Mouse (Mus musculus): ENCODE data around the gene Hist1h2bh.
"Not testable (repeated sequence)": the region's sequence is repeated elsewhere in the genome, so short reads cannot be mapped to it uniquely, and the experiment has no call there.

The Hist1h2bh gene

DNA sequence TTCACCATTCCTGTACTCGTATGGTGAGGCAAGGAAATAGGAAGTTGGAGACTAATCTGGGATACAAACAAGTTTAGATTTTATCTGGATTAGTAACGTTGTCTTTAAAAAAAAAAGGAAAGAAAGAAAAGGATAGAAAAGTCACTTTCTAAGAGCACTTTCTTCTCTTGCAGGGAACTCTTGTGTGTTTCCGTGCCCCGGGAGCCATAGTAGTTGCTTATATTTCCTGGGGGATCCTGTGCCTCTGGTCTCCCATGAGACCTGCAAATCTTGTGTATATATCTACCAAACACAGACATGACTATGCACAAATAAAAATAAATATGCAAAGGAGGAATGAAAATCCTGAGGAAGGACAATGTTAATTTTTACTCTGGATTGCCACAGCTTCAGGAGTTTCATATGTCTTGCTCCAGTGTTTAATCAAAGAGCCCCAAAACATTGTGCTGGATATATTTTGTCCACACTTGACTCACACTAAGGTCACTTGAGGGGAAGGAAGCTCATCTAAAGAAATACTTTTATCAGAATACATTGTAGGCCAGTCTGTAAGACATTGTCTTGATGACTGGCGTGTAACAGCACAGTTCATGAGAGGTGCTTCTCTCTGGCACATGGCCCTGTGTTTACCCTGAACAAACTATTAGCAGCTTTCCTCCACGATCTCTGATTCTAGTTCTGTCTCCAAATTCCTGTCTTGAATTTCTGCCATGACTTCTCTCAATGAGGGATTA is 33.9 kb upstream of the Hist1h2bh start:
- POLR2A ChIA-PET, result interaction anchor here (0.6 to 28.3 kb wide), 59 partner anchors 7 to 1823 kb away, joined by 3 to 794 read pairs (median 5); partner anchors contain the start of genes Hist1h2ac (in 3 of the 4), Hist1h2bc (in 3 of the 4), Hist1h1a (in 2 of the 4) and Hist1h1d (in 2 of the 4)
- CTCF ChIA-PET, result no interaction called here

DNA sequence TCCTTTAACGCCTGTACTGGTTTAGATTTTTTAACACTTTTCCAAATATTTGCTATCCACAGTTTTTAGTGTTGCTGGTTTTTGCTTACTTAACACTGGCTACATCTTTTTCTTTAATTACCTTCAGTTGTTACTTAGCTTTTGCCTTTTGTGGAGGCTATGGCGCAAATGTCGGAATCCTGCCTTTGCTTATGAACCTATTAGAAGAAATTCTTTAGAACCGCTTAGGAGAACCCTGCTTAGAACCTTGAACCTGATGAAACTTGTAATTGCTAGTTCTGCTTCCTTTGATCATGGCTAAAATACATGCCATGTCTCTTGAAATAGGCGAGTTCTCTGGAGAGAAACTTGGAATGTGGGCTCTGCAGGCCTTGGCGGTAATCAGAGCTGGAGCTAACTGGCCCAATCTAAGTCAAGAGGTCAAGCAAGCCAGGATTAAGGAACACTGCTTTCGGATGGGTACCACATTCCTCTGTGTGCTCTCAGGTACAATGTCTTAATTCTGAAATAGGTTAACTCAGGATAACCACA is 33.2 kb upstream of the Hist1h2bh start:
- CTCF ChIA-PET, result no interaction called here
- POLR2A ChIA-PET, result interaction anchor here (0.6 to 28.3 kb wide), 67 partner anchors 8 to 1823 kb away, joined by 3 to 794 read pairs (median 5); partner anchors contain the start of genes Hist1h2ac (in 3 of the 4), Hist1h2bc (in 3 of the 4), Hist1h1d (in 2 of the 4) and Hist1h2ab (in 2 of the 4)

DNA sequence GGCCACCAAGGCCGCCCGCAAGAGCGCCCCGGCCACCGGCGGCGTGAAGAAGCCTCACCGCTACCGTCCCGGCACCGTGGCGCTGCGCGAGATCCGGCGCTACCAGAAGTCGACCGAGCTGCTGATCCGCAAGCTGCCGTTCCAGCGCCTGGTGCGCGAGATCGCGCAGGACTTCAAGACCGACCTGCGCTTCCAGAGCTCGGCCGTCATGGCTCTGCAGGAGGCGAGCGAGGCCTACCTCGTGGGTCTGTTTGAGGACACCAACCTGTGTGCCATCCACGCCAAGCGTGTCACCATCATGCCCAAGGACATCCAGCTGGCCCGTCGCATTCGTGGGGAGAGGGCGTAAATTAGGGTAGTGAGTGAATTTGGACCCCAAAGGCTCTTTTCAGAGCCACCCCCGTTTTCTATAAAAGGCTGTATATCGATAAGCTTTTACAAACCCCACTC is 32.7 kb upstream of the Hist1h2bh start:
- POLR2A ChIA-PET, result interaction anchor here (0.6 to 28.3 kb wide), 62 partner anchors 8 to 1822 kb away, joined by 3 to 794 read pairs (median 5); partner anchors contain the start of genes Hist1h2ac (in 3 of the 4), Hist1h2bc (in 3 of the 4), Hist1h1d (in 2 of the 4) and Hist1h2ab (in 2 of the 4)
- CTCF ChIA-PET, result not testable (repeated sequence)

DNA sequence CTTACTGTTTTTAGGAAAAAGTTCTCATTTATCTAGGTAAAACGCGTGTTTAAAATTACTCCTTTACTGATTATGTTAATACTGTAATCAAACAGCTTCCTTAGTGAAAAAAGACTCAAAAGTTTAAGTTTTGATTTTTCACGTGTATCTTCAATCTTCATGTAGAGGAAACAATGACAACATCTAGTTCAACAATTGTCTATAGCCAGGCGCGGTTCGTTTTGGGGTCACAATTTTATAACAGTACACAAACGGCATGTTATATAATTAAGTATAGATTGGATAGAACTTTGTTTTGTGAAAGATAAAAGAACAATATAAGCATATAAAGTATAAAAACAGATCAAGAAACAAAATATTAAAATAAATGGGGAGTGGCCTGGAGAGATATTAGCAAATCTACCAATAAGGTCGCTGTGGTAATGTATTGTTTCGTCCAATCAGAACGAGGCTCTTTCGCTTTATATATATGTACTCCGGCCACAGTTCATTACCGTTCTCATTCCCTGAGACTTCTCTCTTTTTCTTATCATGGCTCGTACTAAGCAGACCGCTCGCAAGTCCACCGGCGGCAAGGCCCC is 32.2 kb upstream of the Hist1h2bh start, which contains the start of gene Hist1h3d:
TSS of gene Hist1h3d (plus strand) at position 493 of the 581 bp plus-strand sequence.
- ChIA-PET POLR2A (interaction anchor here (0.6 to 28.3 kb wide), 50 partner anchors 7 to 1822 kb away, joined by 3 to 794 read pairs (median 6); partner anchors contain the start of genes Hist1h2ac (in 3 of the 4), Hist1h2bc (in 3 of the 4), Hist1h1d (in 2 of the 4) and Hist1h2af (in 2 of the 4)), CTCF (no interaction called here)

DNA sequence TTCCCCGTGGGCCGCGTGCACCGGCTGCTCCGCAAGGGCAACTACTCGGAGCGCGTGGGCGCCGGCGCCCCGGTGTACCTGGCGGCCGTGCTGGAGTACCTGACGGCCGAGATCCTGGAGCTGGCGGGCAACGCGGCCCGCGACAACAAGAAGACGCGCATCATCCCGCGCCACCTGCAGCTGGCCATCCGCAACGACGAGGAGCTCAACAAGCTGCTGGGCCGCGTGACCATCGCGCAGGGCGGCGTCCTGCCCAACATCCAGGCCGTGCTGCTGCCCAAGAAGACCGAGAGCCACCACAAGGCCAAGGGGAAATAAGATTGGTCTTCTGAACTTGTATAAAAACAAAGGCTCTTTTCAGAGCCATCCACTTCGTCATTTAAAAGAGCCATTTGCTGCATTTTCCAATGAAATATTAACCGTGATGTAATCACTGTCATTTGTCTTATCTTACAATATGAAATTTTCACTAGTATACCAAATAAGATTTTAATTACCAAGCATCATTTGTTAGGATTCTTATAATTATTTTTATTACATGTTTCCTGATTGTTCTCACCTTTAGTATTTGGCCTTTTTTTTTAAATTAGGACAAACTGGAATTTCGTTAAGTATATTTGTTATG is 31.5 kb upstream of the Hist1h2bh start:
- CTCF ChIA-PET, result not testable (repeated sequence)
- POLR2A ChIA-PET, result interaction anchor here in 3 of 4 experiments (0.7 to 28.3 kb wide), 23 partner anchors 10 to 1532 kb away, joined by 3 to 794 read pairs (median 50); partner anchors contain the start of genes Hist1h4d (in 3 of the 3), Hist1h4f (in 3 of the 3), Hist1h1d (in 2 of the 3) and Hist1h2ac (in 2 of the 3)

DNA sequence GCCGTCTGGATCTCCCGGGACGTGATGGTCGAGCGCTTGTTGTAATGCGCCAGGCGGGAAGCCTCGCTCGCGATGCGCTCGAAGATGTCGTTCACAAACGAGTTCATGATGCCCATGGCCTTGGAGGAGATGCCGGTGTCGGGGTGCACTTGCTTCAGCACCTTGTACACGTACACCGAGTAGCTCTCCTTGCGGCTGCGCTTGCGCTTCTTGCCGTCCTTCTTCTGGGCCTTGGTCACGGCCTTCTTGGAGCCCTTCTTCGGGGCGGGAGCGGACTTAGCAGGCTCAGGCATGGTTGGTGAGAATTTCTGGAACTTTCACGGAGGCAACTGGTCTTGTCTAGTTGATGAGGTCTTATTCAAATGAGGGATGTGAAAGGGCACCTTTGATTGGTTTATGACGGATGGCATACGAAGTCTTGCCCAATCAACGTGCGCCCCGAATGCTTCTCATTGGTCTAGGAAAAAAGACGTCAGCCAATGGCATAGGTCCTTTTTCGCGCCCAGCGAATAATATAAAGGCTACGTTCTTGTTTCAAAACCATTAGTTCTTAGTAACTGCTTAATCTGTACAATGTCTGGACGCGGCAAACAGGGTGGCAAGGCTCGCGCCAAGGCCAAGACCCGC is 30.8 kb upstream of the Hist1h2bh start, which contains the start of the genes Hist1h2bf and Hist1h2ad:
TSS of gene Hist1h2bf (minus strand) at position 299 of the 627 bp plus-strand sequence.
TSS of gene Hist1h2ad (plus strand) at position 484 of the 627 bp plus-strand sequence.
- POLR2A ChIA-PET, result interaction anchor here (0.7 to 22.3 kb wide), 38 partner anchors 10 to 1539 kb away, joined by 3 to 794 read pairs (median 36); partner anchors contain the start of genes Hist1h4f (in 4 of the 4), Hist1h1d (in 3 of the 4), Hist1h2ac (in 3 of the 4) and Hist1h2bc (in 3 of the 4)
- CTCF ChIA-PET, result not testable (repeated sequence)

DNA sequence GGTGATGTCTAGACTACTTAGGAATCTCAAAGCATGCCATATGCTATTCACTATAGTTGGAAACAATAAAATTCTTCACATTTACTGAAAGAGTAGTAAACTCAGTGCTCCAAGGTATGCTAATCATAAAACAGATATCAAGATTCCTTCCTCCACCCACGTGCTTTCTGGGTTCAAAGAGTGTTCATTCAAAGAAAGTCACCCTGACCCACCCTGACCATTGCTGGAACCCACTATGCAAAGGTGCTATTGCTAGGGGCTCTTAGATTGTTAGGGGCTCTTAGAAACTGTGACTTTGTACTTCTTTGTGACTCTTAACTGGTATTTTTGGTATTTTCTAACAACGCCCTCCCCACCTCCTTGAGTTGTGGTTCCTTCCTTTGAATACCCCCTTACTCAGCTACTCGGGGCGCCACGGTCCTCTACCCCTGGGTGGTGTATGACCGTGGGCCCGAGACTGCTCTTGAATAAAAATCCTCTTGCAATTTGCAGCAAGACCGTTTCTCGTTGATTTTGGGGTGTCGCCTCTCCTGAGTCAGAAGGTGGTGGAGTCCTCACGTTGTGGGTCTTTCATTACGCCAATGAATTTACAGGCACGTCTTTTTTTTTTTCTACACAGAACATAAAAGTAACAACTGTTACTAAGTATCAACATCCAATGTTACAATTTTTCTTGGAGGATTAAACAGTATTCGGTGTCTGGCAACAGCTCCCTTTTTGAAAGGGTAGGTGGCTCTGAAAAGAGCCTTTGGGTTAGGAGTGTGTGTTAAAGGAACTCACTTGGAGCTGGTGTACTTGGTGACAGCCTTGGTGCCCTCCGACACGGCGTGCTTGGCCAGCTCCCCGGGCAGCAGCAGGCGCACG is 30.1 kb upstream of the Hist1h2bh start:
- CTCF ChIA-PET, result not testable (repeated sequence)
- POLR2A ChIA-PET, result interaction anchor here (0.6 to 22.3 kb wide), 55 partner anchors 10 to 1540 kb away, joined by 3 to 794 read pairs (median 23); partner anchors contain the start of genes Hist1h4d (in 4 of the 4), Hist1h4f (in 4 of the 4), Hist1h1c (in 3 of the 4) and Hist1h1d (in 3 of the 4)

DNA sequence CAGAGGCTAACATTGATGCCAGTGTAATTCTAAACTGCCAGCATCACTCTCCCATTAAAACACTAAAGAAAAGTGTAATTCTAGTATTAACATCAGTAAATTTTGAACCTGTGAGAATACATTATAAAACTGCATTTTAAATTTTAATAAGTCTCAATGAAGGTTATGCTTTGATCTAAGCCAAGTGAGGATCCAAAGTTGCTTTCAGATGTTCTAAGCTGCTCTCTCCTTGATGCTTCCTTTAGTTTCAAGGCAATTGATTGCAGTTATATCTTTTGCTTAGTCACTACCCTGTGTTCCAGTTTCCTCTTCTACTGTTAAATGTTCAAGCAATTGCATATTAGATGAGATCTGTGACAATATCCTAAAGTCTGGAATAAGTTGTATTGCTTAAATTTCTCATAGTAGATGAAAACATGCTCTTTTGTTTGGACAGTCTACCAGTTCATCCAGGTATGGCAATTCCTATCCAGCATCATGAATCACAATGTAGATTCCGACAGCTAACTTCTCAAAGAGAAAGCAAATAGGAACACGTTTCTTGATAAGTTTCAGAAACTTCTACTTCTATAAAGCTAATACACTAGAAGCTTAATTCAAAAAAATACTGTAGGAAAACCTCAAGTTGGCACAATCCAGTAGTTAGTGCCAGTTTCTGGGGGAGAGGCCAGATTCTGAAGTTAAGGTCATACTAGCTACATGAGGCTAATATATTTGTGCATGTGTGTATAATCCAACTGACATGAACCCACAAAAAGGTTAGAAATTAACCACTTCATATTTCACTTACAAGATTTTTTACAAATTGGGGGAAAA is 29.2 kb upstream of the Hist1h2bh start:
- CTCF ChIA-PET, result no interaction called here
- POLR2A ChIA-PET, result interaction anchor here (0.5 to 22.3 kb wide), 70 partner anchors 10 to 1851 kb away, joined by 3 to 794 read pairs (median 16); partner anchors contain the start of genes Hist1h4d (in 4 of the 4), Hist1h1c (in 3 of the 4), Hist1h1d (in 3 of the 4) and Hist1h2ac (in 3 of the 4)

DNA sequence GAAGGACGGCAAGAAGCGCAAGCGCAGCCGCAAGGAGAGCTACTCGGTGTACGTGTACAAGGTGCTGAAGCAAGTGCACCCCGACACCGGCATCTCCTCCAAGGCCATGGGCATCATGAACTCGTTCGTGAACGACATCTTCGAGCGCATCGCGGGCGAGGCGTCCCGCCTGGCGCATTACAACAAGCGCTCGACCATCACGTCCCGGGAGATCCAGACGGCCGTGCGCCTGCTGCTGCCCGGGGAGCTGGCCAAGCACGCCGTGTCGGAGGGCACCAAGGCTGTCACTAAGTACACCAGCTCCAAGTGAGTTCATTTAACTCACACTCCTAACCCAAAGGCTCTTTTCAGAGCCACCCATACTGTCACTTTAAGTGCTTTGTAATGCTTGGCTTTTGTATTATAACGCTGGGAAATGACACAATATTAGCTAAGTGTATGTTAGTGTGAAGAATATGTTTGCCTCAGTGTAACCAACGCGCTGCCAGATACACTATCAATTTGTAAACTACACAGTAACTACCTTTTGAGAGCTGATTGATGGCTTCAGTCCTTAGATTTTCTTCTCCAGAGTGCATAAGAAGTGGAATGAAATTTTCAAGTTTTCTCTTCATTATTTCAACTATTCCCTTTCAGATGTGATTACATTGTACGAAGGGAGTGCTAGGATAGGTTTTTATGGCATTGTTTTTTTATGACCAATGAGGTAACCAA is 28.5 kb upstream of the Hist1h2bh start:
- POLR2A ChIA-PET, result interaction anchor here (0.5 to 22.3 kb wide), 134 partner anchors 9 to 1856 kb away, joined by 3 to 794 read pairs (median 6); partner anchors contain the start of genes Hist1h2ac (in 4 of the 4), Hist1h2bc (in 4 of the 4), Hist1h3e (in 4 of the 4) and Hist1h4d (in 4 of the 4)

DNA sequence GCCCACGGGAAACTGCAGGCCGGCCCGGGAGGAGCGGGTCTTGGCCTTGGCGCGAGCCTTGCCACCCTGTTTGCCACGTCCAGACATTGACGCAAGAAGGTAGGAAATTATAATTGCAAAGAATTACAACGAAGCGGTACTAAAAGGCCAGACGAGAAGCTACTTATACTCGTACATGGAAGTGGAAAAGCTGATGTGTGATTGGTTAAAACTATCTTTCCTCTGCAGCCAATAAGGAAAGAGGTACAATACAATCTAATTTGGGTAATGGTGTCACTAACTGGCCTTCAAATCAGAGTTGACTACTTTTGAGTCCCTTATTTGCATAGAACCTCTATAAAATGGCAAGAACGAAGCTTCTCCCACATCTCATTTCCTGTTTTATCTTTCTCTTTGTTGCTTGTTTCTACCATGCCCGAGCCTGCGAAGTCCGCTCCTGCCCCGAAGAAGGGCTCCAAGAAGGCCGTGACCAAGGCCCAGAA is 27.9 kb upstream of the Hist1h2bh start, which contains the start of the genes Hist1h2ae and Hist1h2bg:
TSS of gene Hist1h2ae (minus strand) at position 199 of the 482 bp plus-strand sequence.
TSS of gene Hist1h2bg (plus strand) at position 375 of the 482 bp plus-strand sequence.
- ChIA-PET POLR2A (interaction anchor here (0.6 to 22.3 kb wide), 131 partner anchors 8 to 1855 kb away, joined by 3 to 794 read pairs (median 6); partner anchors contain the start of genes Hist1h2ac (in 4 of the 4), Hist1h2bc (in 4 of the 4), Hist1h3e (in 4 of the 4) and Hist1h4d (in 4 of the 4)), CTCF (interaction anchor here in 1 of 4 experiments (0.6 kb wide), 1 partner anchor 37 kb away, joined by 3 read pairs; no protein-coding TSS in a partner anchor)

More for the DNA sequence above, 28.5 kb upstream of the Hist1h2bh start:
- CTCF ChIA-PET, result interaction anchor here in 1 of 4 experiments (0.6 kb wide), 1 partner anchor 38 kb away, joined by 3 read pairs; no protein-coding TSS in a partner anchor

DNA sequence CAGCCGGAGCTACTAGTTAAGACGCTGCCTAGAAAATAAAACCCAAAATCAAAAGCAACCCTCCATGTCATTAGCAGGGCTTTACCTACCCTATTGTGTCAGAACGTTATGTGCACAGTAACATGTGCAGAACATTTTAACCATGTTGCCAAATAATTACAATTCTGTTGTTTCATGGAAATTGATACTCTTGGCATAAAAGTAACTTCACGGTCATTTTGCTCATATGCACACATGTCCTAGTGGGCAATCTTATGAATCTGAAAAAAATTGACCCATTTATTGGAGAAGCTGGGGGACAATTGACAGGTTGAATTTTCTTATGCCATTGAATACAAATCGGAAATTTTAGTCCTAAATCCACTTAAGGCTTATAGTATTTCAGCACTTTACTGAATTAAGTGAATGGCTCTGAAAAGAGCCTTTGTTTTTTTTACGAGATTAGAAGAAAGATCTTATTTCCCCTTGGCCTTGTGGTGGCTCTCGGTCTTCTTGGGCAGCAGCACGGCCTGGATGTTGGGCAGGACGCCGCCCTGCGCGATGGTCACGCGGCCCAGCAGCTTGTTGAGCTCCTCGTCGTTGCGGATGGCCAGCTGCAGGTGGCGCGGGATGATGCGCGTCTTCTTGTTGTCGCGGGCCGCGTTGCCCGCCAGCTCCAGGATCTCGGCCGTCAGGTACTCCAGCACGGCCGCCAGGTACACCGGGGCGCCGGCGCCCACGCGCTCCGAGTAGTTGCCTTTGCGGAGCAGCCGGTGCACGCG is 27.2 kb upstream of the Hist1h2bh start:
- ChIA-PET CTCF (interaction anchor here in 1 of 4 experiments (0.6 kb wide), 1 partner anchor 47 kb away, joined by 15 read pairs; no protein-coding TSS in a partner anchor), POLR2A (interaction anchor here (0.6 to 22.3 kb wide), 121 partner anchors 8 to 1854 kb away, joined by 3 to 794 read pairs (median 6); partner anchors contain the start of genes Hist1h3e (in 4 of the 4), Hist1h4d (in 4 of the 4), Hist1h1a (in 3 of the 4) and Hist1h1c (in 3 of the 4))

DNA sequence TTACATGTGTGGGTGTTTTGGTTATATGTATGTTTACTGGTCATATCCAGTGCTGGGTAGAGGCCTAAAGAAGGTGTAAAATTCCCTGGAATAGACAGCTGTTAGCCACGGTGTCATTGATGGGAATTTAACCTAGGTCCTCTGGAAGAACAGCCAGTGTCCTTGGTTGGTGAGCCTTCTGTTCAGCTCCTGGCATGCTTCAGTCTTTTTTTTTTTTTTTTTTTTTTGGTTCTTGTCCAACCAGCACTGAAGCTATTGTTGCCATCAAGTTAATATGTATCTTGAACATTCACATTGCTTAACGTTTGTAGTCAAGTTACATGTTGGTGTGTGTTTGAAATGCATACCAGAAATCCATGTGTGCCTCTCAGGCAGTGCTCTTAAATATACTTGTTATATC is 21.3 kb upstream of the Hist1h2bh start:
- CTCF ChIA-PET, result interaction anchor here in 1 of 4 experiments (0.6 kb wide), 2 partner anchors 34 to 1522 kb away, joined by 5 read pairs; no protein-coding TSS in a partner anchor
- POLR2A ChIA-PET, result interaction anchor here in 3 of 4 experiments (0.6 to 9.9 kb wide), 34 partner anchors 8 to 1847 kb away, joined by 3 to 217 read pairs (median 6); partner anchors contain the start of genes Hist1h4d (in 3 of the 3), Hist1h2ac (in 2 of the 3), Hist1h2ad (in 2 of the 3) and Hist1h2ae (in 2 of the 3)

Measured in embryonic stem cell, embryonic (primary cell).